Mouse (Mus musculus): ENCODE data around the gene AC141477.1.

AC141477.1 gene

DNA sequence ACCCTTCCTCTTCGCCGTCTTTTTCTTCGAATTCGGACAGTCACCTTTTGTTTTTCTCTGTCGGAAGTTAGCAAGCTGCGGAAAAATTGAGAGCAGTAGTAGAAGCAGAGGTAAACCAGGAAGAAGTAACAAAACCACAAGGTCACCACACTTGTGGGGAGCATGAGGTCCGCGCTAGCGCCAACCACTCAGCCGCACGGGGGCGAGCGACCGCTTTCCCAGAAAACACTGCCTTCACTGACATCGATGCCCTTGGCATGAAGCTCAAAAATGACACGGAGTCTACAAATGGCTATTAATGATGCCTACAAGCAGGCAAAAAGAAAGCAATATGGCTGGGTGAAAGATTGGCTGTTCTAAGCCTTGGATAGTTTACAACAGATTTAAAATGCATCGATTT, at the start of gene AC141477.1:
TSS of gene AC141477.1 (minus strand) at position 164 of the 400 bp plus-strand sequence.
- DNase-seq (ENCODE audit: low spot score in 2 of 2) = no peak

- no peak for DNase-seq (ENCODE audit: low spot score in 2 of 2)
Measured at GRCm38 (mm10) chr10:76489205-76489604, 49.0 kb upstream of the AC141477.1 start.

GRCm38 (mm10) chr10:76488265-76488664, 48.0 kb upstream of the AC141477.1 start:
- no peak for DNase-seq (ENCODE audit: low spot score in 2 of 2)

DNA sequence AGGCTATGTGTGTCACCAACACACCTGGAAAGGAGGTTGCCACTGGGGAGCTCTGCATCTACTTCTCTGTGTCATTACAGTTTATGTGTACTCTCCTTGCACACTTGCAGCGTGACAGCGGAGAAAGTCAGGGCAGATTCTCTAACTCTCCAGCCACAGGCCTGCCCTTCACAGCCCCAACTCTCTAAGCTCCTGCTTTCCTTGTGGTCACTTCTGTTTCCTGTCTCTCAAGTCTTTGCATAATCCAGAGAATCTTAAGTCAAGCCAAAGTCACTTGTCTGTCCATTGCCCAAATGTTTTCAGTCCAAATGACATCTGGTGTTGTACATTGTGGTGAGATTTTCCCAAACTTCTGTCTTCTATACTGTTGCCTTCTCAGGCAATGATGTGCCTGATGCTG, 46.1 kb upstream of the AC141477.1 start:
- DNase-seq (ENCODE audit: low spot score in 2 of 2) = no peak

DNA sequence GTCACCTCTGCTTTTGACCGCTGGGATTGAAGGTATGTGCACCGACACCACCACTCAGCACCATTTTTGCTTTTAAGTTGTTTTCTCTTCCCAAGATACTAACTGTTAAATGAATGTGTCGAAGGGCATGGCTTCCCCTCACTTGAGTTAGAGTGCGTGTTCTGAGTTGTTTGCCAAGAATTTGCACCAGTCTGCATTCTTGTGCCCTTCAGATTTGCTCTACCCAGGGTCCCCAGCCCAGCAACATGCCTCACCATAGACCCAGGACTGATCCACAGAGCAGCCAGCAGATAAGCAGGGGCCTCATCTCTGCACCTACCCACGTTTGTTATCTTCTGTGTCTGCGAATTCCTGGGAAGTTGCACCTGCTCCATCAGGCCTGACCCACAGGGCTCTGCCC, 41.2 kb upstream of the AC141477.1 start:
- no peak for DNase-seq (ENCODE audit: low spot score in 2 of 2)

DNA sequence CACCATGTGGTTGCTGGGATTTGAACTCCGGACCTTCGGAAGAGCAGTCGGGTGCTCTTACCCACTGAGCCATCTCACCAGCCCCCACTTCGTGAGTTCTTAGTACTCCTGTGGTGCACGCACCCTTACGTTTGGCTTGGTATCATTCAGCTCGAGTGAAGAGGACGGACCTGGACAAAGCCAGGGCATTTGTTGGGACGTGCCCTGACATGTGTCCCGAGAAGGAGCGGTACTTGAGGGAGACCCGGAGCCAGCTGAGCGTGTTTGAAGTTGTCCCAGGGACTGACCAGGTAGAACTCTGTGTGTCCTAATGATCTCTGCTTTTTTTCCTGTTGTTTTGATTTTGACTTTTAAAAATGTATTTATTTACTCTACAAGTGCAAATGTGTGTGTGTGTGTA, 40.6 kb upstream of the AC141477.1 start:
- peak; percentile 41 to 73 for DNase-seq (ENCODE audit: low spot score in 2 of 2)

- no peak for DNase-seq (ENCODE audit: low spot score in 2 of 2)
Measured at GRCm38 (mm10) chr10:76473759-76474158, 33.5 kb upstream of the AC141477.1 start.

DNA sequence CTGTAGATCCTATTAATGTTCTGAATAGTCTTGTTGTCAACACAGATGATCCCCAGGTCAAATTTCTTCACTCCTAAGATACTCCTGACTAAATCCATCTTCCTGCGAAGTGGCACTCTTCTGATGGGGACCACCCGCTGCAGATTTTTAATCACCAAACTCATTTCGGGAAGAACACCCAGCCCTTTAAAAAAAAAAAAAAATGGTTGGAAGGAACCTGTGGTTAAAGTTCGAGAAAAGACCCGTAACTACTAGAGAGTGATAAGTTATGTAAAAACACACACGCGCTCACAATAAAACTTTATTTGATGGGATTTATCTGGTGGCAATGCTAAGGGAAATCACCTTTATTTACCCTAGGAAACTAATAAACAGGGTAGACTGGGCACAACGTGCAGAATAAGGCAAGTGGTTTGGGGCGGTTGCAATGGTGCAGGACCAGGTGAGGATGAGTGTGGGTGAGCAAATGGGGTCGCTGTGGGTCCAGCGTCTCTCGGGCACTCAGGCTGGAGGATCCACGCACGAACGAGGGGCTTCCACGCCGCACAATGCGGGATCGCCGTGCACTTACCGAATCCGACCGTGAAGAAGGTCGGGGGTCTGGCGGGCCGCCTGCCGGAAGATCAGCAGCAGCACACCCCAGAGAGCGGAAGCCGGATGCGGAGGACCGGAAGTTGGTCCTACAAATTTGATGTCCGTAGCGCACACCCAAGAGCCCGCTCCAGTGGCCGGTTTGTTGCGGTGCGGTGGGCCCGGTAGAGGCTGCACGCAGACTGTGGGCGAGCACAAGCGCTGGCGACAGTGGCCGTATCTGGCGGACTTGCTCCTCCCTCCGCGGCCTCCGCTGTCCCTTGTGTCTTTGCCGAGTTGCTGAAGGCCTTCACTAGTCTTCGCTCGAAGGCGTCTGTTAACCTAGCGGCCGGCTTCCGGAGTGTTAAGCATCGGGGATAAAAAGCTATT, 28.2 kb upstream of the AC141477.1 start, which contains the start of the genes Mcm3ap and Ybey:
TSS of gene Mcm3ap (plus strand) at position 725 of the 960 bp plus-strand sequence.
TSS of gene Ybey (minus strand) at position 912 of the 960 bp plus-strand sequence.
- DNase-seq (ENCODE audit: low spot score in 2 of 2) = peak; percentile 78 to 85

GRCm38 (mm10) chr10:76462721-76463120, 22.5 kb upstream of the AC141477.1 start:
- no peak for DNase-seq (ENCODE audit: low spot score in 2 of 2)

DNA sequence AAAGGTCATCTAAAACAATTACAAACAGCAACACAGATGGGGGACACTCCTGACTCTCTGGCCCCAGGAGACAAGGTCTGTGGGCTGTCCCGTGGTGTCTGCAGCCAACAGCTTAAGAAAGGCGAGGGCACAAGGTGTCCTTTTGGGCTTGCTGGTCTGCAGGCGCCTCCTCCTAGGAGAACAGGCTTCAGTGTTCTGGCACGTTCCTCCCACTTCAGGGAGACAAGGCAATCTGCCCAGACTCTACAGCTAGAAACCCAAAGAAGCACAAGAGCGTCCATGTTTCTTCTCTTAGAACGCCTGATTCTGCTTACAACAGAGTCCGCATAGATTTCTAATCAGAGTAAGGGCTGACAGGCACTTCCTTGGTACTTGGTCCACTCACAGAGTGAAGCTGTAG, 22.1 kb upstream of the AC141477.1 start:
- no peak for DNase-seq (ENCODE audit: low spot score in 2 of 2)

DNA sequence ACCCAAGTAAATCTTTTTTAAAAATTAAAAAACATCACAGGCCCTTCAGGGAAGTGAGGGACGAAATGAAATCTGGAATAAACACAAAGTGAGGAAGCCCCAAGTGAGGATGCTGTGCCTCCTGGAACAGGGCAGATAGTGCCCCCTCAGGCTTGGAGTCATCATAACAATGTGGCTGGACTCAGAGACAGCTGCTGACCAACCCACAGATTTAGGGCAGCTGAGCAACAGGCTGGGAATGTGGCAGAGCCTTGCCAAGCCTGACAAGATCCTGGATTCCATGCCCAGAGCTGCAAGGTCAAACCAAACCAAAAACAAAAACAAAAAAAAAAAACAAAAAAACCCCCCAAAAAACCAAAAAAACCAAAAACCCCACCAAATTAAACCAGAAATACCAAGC, 21.0 kb upstream of the AC141477.1 start:
- no peak for DNase-seq (ENCODE audit: low spot score in 2 of 2)

- DNase-seq (ENCODE audit: low spot score in 2 of 2) = peak; percentile 25 to 31
Measured at GRCm38 (mm10) chr10:76455289-76455688, 15.0 kb upstream of the AC141477.1 start.

- no peak for DNase-seq (ENCODE audit: low spot score in 2 of 2)
Measured at GRCm38 (mm10) chr10:76448851-76449250, 8.6 kb upstream of the AC141477.1 start, which contains the start of gene 2610028H24Rik. 2610028H24Rik (plus strand) TSS chr10:76449081.

GRCm38 (mm10) chr10:76447406-76448229, 7.4 kb upstream of the AC141477.1 start:
- DNase-seq (ENCODE audit: low spot score in 2 of 2) = no peak

- no peak for DNase-seq (ENCODE audit: low spot score in 2 of 2)
Measured at GRCm38 (mm10) chr10:76445996-76446681, 5.9 kb upstream of the AC141477.1 start.

DNA sequence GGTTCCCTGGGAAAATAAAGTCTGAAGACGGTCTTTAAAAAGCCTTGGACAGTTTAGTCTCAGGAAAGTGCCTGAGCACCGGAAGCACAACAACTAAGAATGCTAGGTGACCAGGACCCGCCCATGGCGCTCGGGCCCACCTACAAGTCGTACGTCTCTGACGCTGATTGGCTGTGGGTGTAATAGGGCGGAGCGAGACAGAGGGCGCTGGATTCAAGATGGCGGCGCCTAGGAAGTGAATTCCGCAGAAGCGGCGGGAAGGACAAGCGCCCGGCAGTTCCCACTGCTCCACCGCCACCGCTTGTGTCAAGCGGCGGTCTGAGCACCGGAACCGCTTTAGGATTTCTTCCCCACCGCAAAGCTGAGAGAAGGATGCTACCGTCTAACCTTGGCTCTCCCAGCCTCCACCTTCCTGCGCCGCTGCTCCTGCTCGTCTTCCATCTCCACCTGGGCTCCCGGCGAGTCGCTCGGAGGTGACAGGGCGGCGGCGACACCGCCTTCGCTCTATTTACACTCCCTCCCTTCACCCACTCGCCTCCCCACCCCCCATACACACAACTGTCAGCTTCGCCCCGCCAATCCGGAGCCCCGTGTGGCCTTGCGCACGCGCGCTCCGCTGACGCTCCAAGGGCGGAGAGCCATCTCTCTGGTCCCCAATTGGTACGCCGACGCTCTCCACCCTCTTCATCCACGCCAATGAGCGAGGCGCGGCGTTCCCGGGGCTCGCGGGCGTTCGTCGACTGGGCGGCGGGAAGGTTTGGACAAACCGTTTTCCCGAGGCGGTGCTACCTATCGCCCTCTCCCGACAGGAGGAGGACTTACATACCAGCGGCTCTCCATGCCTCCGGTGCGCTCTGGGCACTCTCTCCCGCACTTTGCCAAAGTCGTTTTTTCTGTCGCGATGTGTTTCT, 2.2 kb upstream of the AC141477.1 start, which contains the start of gene Pcnt:
TSS of gene Pcnt (minus strand) at position 609 of the 911 bp plus-strand sequence.
- peak; percentile 95 to 97 for DNase-seq (ENCODE audit: low spot score in 2 of 2)

GRCm38 (mm10) chr10:76439107-76439890, 945 bp downstream of the AC141477.1 start:
- DNase-seq (ENCODE audit: low spot score in 2 of 2) = no peak

- no peak for DNase-seq (ENCODE audit: low spot score in 2 of 2)
Measured at GRCm38 (mm10) chr10:76433925-76434324, 6.3 kb downstream of the AC141477.1 start.

DNA sequence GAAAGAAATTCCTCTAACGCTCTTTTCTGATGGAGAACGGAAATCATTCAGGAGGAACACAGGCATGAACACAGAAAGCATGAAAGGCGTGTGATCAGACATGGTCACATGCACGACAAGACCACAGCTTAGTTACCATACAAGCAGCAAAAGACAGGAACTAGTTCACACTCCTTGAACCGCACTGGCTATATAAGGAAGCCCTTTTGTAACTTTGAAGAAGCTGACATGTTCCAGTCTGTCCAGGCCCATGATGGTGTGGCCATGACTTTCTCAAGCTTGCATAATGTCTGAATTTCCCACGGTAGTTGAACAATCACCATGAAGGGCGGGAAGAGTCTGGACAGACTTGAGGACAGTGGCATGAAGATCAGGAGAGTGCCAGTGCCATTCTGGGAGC, 14.6 kb downstream of the AC141477.1 start:
- DNase-seq (ENCODE audit: low spot score in 2 of 2) = no peak

GRCm38 (mm10) chr10:76416811-76417210, 23.4 kb downstream of the AC141477.1 start:
- no peak for DNase-seq (ENCODE audit: low spot score in 2 of 2)
